Mouse (Mus musculus) C2C12 (cell line): ENCODE measurements at regions not wholly inside any gene's neighbourhood (a gene's known extent, or its start where the extent isn't known, plus 50 kb on each side); places are given as distances from the start of the nearest gene placed in this dataset.

Experiments
- H3K27me3 ChIP-seq: one replicate; pipeline ENCODE4 v1.6.1; 2011; ENCODE audit not compliant: control insufficient read depth, insufficient read depth, insufficient read length
- H3K36me3 ChIP-seq: one replicate; pipeline ENCODE4 v1.6.1; 2011; ENCODE audit not compliant: control insufficient read depth, insufficient read depth
- H3K4me3 ChIP-seq: one replicate; pipeline ENCODE4 v1.5.1; 2011; ENCODE audit warnings: mild to moderate bottlenecking, control low read depth; ENCODE audit not compliant: poor library complexity, insufficient read depth, severe bottlenecking
- H3K79me2 ChIP-seq: one replicate; pipeline ENCODE4 v1.6.1; 2011; ENCODE audit not compliant: control insufficient read depth, insufficient read depth
- H3K79me3 ChIP-seq: one replicate; pipeline ENCODE4 v1.6.1; 2011; ENCODE audit warnings: low read depth, control low read depth
- H3ac ChIP-seq: one replicate; pipeline ENCODE3; 2011; ENCODE audit warnings: low read depth; ENCODE audit not compliant: control insufficient read depth, insufficient read length
- CEBPB ChIP-seq: IDR thresholded peaks from one replicate; pipeline ENCODE4 v1.6.1; 2011; ENCODE audit warnings: low read depth, mild to moderate bottlenecking, control low read depth, moderate library complexity
- CTCF ChIP-seq: IDR thresholded peaks from one replicate; pipeline ENCODE4 v1.5.1; 2011; ENCODE audit not compliant: control insufficient read depth, insufficient read depth, insufficient read length
- FOSL1 ChIP-seq: IDR thresholded peaks from one replicate; pipeline ENCODE4 v1.8.0; 2011; ENCODE audit warnings: mild to moderate bottlenecking, low read length; ENCODE audit not compliant: poor library complexity, insufficient read depth, severe bottlenecking
- MAX ChIP-seq: IDR thresholded peaks from one replicate; pipeline ENCODE4 v1.6.1; 2011; ENCODE audit warnings: mild to moderate bottlenecking, control low read depth
- MYOD1 ChIP-seq: IDR thresholded peaks from one replicate; pipeline ENCODE4 v1.6.1; 2011; ENCODE audit warnings: low read depth; ENCODE audit not compliant: control insufficient read depth, insufficient read length
- MYOG ChIP-seq: IDR thresholded peaks from one replicate; pipeline ENCODE4 v1.6.1; 2011; ENCODE audit not compliant: control insufficient read depth, insufficient read length; ENCODE audit errors: extremely low read depth
- USF1 ChIP-seq: IDR thresholded peaks from one replicate; pipeline ENCODE4 v1.6.1; 2011; ENCODE audit warnings: low read depth, mild to moderate bottlenecking, control low read depth, moderate library complexity

GRCm38 (mm10) chr8:116346990-116347389 is 157.8 kb upstream of the Dynlrb2 start:
- Histone ChIP-seq H3K79me2 (no peaks in the 10 kb centered on the region), H3K79me3 (no peaks in the 10 kb centered on the region), H3K36me3 (no peaks in the 10 kb centered on the region), H3ac (no peak overlapping the region), H3K4me3 (no peak overlapping the region), H3K27me3 (no peaks in the 10 kb centered on the region)
- TF ChIP-seq CEBPB (no peak), MYOG (no peak), FOSL1 (no peak), USF1 (no peak), MYOD1 (no peak), MAX (no peak), CTCF (no peak)

GRCm38 (mm10) chr8:116344590-116345222 is 160.1 kb upstream of the Dynlrb2 start:
- H3K79me2 ChIP-seq, result no peaks in the 10 kb centered on the region
- no peaks in the 10 kb centered on the region for H3K36me3 ChIP-seq
- TF ChIP-seq MYOD1 (no peak), MAX (no peak), MYOG (no peak), CTCF (no peak), USF1 (no peak), FOSL1 (no peak), CEBPB (no peak)
- H3K4me3 ChIP-seq, result no peak overlapping the region
- no peaks in the 10 kb centered on the region for H3K79me3 ChIP-seq
- no peaks in the 10 kb centered on the region for H3K27me3 ChIP-seq
- no peak overlapping the region for H3ac ChIP-seq

GRCm38 (mm10) chr8:116343534-116343933 is 161.2 kb upstream of the Dynlrb2 start:
- Histone ChIP-seq H3K27me3 (no peaks in the 10 kb centered on the region), H3ac (no peak overlapping the region), H3K36me3 (no peaks in the 10 kb centered on the region), H3K79me3 (no peaks in the 10 kb centered on the region), H3K4me3 (no peak overlapping the region), H3K79me2 (no peaks in the 10 kb centered on the region)
- TF ChIP-seq MYOG, result no peak
- no peak for TF ChIP-seq CTCF
- no peak for TF ChIP-seq MYOD1

GRCm38 (mm10) chr8:116334772-116335171 is 170.0 kb upstream of the Dynlrb2 start:
- no peak overlapping the region for H3K4me3 ChIP-seq

GRCm38 (mm10) chr8:116334101-116334500 is 170.7 kb upstream of the Dynlrb2 start:
- no peaks in the 10 kb centered on the region for H3K79me3 ChIP-seq
- TF ChIP-seq USF1 (no peak), FOSL1 (no peak), MAX (no peak), MYOG (no peak), MYOD1 (no peak), CEBPB (no peak), CTCF (no peak)
- no peak overlapping the region for H3ac ChIP-seq
- no peaks in the 10 kb centered on the region for H3K36me3 ChIP-seq
- no peaks in the 10 kb centered on the region for H3K79me2 ChIP-seq
- no peak overlapping the region for H3K4me3 ChIP-seq
- no peaks in the 10 kb centered on the region for H3K27me3 ChIP-seq

More at GRCm38 (mm10) chr8:116334772-116335171, 170.0 kb upstream of the Dynlrb2 start:
- Histone ChIP-seq H3K79me3 (no peaks in the 10 kb centered on the region), H3ac (no peak overlapping the region), H3K27me3 (no peaks in the 10 kb centered on the region), H3K79me2 (no peaks in the 10 kb centered on the region), H3K36me3 (no peaks in the 10 kb centered on the region)
- TF ChIP-seq CEBPB (no peak), FOSL1 (no peak), MYOG (no peak)

GRCm38 (mm10) chr8:116320014-116320680 is 184.6 kb upstream of the Dynlrb2 start:
- no peaks in the 10 kb centered on the region for H3K27me3 ChIP-seq
- no peak overlapping the region for H3ac ChIP-seq
- no peaks in the 10 kb centered on the region for H3K36me3 ChIP-seq
- no peaks in the 10 kb centered on the region for H3K79me3 ChIP-seq
- TF ChIP-seq USF1 (no peak), MYOD1 (no peak), FOSL1 (no peak), MAX (no peak), CEBPB (no peak), MYOG (no peak)
- H3K4me3 ChIP-seq, result no peak overlapping the region
- H3K79me2 ChIP-seq, result no peaks in the 10 kb centered on the region
